Mouse (Mus musculus): ENCODE measurements around the gene Rsc1a1. TPM values are rescaled to one million over a fixed set of nuclear protein-coding genes. Genes with fewer than 3 reads are reported as not detected.

Rsc1a1 gene
- polyA plus RNA-seq, 1 experiment from 2014 or later: 2.3 TPM

- Histone ChIP-seq H3K4me3 (no peak overlapping the region), H3K36me3 (replicated peaks) (peaks cover 89% of the 10 kb centered on the region), H3K4me1 (peaks cover 11% of the 10 kb centered on the region), H3K27ac (replicated peaks) (no peak overlapping the region), H3K27me3 (replicated peaks; ENCODE audit: low read depth, poor library complexity, severe bottlenecking) (no peaks in the 10 kb centered on the region), H3K9me3 (no peaks in the 10 kb centered on the region)
- DNase-seq (ENCODE audit: low spot score): no peak
- WGBS: 90% methylated on average over 3 of the region's 3 CpGs
These were observed 694 bp upstream of the Rsc1a1 start for GRCm38 (mm10) chr4:141686093-141686492.

GRCm38 (mm10) chr4:141682706-141683230 lies 2.6 kb downstream of the Rsc1a1 start:
- no peak overlapping the region for H3K4me3 ChIP-seq
- WGBS: 74% methylated on average over 12 of the region's 12 CpGs
- peaks cover 36% of the 10 kb centered on the region for H3K4me1 ChIP-seq
- H3K9me3 ChIP-seq: no peaks in the 10 kb centered on the region
- peaks cover 62% of the 10 kb centered on the region for H3K36me3 ChIP-seq (replicated peaks)
- no peaks in the 10 kb centered on the region for H3K27me3 ChIP-seq (replicated peaks; ENCODE audit: low read depth, poor library complexity, severe bottlenecking)
- no peak overlapping the region for H3K27ac ChIP-seq (replicated peaks)
- DNase-seq (ENCODE audit: low spot score): no peak

DNA sequence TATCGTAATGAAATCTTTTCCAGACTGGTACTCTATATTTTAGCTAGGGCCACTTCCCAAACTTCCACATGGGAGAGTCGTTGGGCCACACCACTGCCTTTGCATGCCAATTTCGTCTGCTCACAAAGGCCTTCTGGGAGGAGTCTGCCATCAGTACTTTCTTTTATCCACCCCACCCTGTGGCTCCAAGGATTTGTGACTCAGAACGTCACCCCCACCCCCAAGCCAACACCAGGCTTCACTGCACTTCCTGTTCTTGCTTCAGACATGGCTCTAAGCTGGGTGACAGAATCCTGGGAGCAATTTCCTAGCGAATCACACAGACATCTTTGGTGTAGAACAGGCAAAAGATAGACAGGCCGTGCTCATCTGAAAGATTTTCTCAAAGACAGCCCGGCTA lies 3.6 kb downstream of the Rsc1a1 start:
- Histone ChIP-seq H3K9me3 (no peaks in the 10 kb centered on the region), H3K4me3 (no peak overlapping the region), H3K36me3 (replicated peaks) (peaks cover 55% of the 10 kb centered on the region), H3K4me1 (peaks cover 36% of the 10 kb centered on the region), H3K27me3 (replicated peaks; ENCODE audit: low read depth, poor library complexity, severe bottlenecking) (no peaks in the 10 kb centered on the region), H3K27ac (replicated peaks) (no peak overlapping the region; the same call in 1 of the 2 replicates)
- WGBS: 63% methylated on average over 7 of the region's 7 CpGs
- DNase-seq (ENCODE audit: low spot score): no peak

GRCm38 (mm10) chr4:141680892-141681291 lies 4.5 kb downstream of the Rsc1a1 start:
- peak; percentile 21 for DNase-seq (ENCODE audit: low spot score)
- 56% methylated on average over 12 of the region's 12 CpGs for WGBS

DNA sequence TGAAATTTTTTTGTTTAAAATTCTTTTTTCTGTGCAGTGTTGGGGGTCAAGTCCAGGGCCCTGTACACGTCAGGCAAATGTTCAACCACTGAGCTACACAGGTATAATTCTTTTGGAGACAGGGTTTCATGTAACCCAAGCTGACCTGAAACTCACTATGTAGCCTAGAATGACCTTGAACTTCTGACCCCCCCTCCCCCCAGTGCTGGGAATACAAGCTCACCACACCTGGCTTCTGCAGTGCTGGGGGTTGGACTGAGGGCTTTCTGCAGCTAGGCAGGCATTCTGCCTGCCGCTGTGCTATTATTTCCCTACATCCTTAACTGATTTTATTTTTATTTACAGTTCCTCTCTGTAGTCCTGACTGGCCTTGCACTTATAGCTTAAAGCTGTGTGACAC lies 6.4 kb downstream of the Rsc1a1 start:
- 67% methylated on average over 2 of the region's 2 CpGs for WGBS
- H3K36me3 ChIP-seq (replicated peaks): peaks cover 27% of the 10 kb centered on the region
- no peak for DNase-seq (ENCODE audit: low spot score)
- H3K27ac ChIP-seq (replicated peaks): no peak overlapping the region
- H3K4me3 ChIP-seq: no peak overlapping the region
- no peaks in the 10 kb centered on the region for H3K9me3 ChIP-seq
- H3K27me3 ChIP-seq (replicated peaks; ENCODE audit: low read depth, poor library complexity, severe bottlenecking): no peaks in the 10 kb centered on the region
- H3K4me1 ChIP-seq: peaks cover 36% of the 10 kb centered on the region

More at GRCm38 (mm10) chr4:141680892-141681291, 4.5 kb downstream of the Rsc1a1 start:
- Histone ChIP-seq H3K27me3 (replicated peaks; ENCODE audit: low read depth, poor library complexity, severe bottlenecking) (no peaks in the 10 kb centered on the region), H3K4me1 (peaks cover 36% of the 10 kb centered on the region), H3K36me3 (replicated peaks) (peaks cover 46% of the 10 kb centered on the region), H3K27ac (replicated peaks) (no peak overlapping the region), H3K9me3 (no peaks in the 10 kb centered on the region), H3K4me3 (no peak overlapping the region)

DNA sequence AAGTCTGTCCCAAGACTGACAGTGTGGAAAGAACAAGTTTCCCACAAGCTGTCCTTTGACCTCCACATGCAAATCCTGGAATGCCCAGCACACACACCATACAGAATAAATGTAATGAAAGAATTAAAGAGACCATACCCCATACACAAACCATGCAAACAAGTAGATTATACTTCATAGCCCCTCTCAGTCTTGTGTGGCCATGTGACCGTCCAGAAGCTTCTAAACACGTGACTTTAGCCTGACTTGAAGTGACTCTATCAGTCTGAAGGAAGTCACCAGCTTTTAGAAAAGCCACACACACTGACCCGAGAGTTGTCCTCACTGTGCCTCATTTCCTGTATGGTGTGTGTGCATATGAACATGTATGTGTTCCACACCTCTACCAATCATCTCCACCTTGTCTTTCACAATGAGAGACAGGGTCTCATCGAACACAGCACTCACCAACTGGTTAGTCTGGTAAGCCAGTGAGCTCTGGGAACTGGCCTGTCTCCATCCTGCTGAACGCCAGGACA lies 8.9 kb downstream of the Rsc1a1 start:
- no peak overlapping the region for H3K27ac ChIP-seq (replicated peaks)
- H3K27me3 ChIP-seq (replicated peaks; ENCODE audit: low read depth, poor library complexity, severe bottlenecking): no peaks in the 10 kb centered on the region
- H3K36me3 ChIP-seq (replicated peaks): peaks cover 5% of the 10 kb centered on the region; the same call in 1 of the 2 replicates
- 84% methylated on average over 5 of the region's 5 CpGs for WGBS
- no peak overlapping the region for H3K4me3 ChIP-seq
- H3K4me1 ChIP-seq: peaks cover 27% of the 10 kb centered on the region
- no peak for DNase-seq (ENCODE audit: low spot score)
- H3K9me3 ChIP-seq: no peaks in the 10 kb centered on the region

DNA sequence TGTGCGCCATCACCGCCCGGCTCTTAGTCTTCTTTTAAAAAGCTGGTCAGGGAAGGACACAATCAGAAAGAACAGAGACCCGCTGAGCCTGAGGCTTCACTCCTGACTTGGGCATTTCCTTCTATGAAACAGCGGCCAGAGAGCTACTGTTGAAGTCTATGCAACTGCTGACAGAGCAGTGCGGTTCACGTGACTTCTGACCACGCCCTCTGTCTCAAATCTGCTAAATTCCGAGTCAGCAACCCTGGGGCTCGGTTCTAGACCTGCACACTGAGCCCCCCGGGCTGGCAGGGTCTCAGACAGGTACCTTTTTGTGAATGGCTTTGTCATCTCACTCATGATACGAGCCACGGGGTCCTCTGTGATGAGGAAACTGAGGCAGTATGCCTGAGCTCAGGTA lies 13.1 kb downstream of the Rsc1a1 start:
- Histone ChIP-seq H3K27me3 (replicated peaks; ENCODE audit: low read depth, poor library complexity, severe bottlenecking) (no peaks in the 10 kb centered on the region), H3K9me3 (no peaks in the 10 kb centered on the region), H3K27ac (replicated peaks) (no peak overlapping the region), H3K36me3 (replicated peaks) (no peaks in the 10 kb centered on the region; the same call in 1 of the 2 replicates), H3K4me3 (no peak overlapping the region), H3K4me1 (no peaks in the 10 kb centered on the region; the same call in 1 of the 2 replicates)
- WGBS: 77% methylated on average over 13 of the region's 13 CpGs
- no peak for DNase-seq (ENCODE audit: low spot score)

- no peaks in the 10 kb centered on the region for H3K9me3 ChIP-seq
- no peaks in the 10 kb centered on the region for H3K36me3 ChIP-seq (replicated peaks)
- H3K27me3 ChIP-seq (replicated peaks; ENCODE audit: low read depth, poor library complexity, severe bottlenecking): no peaks in the 10 kb centered on the region
- H3K27ac ChIP-seq (replicated peaks): no peak overlapping the region
- 84% methylated on average over 4 of the region's 4 CpGs for WGBS
- H3K4me3 ChIP-seq: no peak overlapping the region
- no peak for DNase-seq (ENCODE audit: low spot score)
- H3K4me1 ChIP-seq: no peaks in the 10 kb centered on the region; the same call in 1 of the 2 replicates
These were observed 14.0 kb downstream of the Rsc1a1 start for GRCm38 (mm10) chr4:141671389-141671788.

DNA sequence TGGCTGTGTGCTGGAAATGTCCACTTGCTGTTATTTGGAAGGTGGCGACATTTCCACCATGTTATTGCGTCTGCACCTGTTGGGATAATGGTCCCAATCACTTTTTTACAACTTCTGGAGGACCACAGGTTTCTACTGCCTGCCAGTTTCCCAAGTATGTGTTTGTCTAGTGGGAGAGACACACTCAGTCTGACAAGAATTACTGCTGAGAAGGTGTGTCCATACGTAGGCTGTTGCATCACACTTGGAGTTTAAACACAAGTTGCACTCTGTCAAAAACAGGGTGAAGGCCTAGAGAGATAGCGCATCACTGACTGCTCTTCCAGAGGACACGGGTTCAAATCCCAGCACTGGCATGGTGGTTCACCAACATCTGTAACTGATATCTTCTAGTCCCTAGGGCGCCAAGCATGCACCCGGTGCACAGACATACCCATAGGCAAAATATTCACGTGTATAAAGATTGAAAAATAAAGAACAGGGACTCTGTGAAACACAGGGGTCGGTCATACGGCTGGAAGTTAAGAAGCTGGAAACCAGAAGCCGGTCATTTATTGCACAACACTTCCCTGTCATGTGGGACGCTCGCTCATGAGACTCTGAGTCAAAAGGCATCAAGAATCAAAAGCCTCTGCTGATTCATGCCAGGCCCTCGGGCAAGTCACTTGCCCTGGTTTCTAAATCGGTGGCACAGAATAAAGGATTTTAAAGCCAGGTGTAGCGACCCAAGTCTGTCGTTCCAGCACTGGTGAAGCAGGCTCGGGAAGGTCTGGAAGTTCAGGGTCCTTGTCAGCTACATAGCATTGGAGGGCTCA lies 15.3 kb downstream of the Rsc1a1 start:
- H3K27me3 ChIP-seq (replicated peaks; ENCODE audit: low read depth, poor library complexity, severe bottlenecking): no peaks in the 10 kb centered on the region
- H3K36me3 ChIP-seq (replicated peaks): no peaks in the 10 kb centered on the region
- DNase-seq (ENCODE audit: low spot score): no peak
- no peaks in the 10 kb centered on the region for H3K9me3 ChIP-seq
- WGBS: 87% methylated on average over 18 of the region's 18 CpGs
- H3K27ac ChIP-seq (replicated peaks): no peak overlapping the region
- H3K4me1 ChIP-seq: no peaks in the 10 kb centered on the region; the same call in 1 of the 2 replicates
- H3K4me3 ChIP-seq: no peak overlapping the region

GRCm38 (mm10) chr4:141664799-141665198 lies 20.6 kb downstream of the Rsc1a1 start, which contains the start of gene Plekhm2:
TSS of gene Plekhm2 (minus strand) at chr4:141664899.
- peaks cover 20% of the 10 kb centered on the region for H3K4me1 ChIP-seq
- no peaks in the 10 kb centered on the region for H3K9me3 ChIP-seq
- peak within 1 kb of the TSS; percentile 91 for H3K27ac ChIP-seq (replicated peaks)
- 75% methylated on average over 8 of the region's 8 CpGs for WGBS
- H3K4me3 ChIP-seq: peak within 1 kb of the TSS; percentile 93
- no peaks in the 10 kb centered on the region for H3K27me3 ChIP-seq (replicated peaks; ENCODE audit: low read depth, poor library complexity, severe bottlenecking)
- no peak for DNase-seq (ENCODE audit: low spot score)
- H3K36me3 ChIP-seq (replicated peaks): peaks cover 23% of the 10 kb centered on the region

- H3K4me1 ChIP-seq: peaks cover 20% of the 10 kb centered on the region
- WGBS: 1% methylated on average over 60 of the region's 60 CpGs
- no peaks in the 10 kb centered on the region for H3K27me3 ChIP-seq (replicated peaks; ENCODE audit: low read depth, poor library complexity, severe bottlenecking)
- no peaks in the 10 kb centered on the region for H3K9me3 ChIP-seq
- peak overlapping the region; percentile 93 for H3K4me3 ChIP-seq
- H3K36me3 ChIP-seq (replicated peaks): peaks cover 29% of the 10 kb centered on the region
- peak; percentile 81 for DNase-seq (ENCODE audit: low spot score)
- H3K27ac ChIP-seq (replicated peaks): peak overlapping the region; percentile 91
These were observed 21.2 kb downstream of the Rsc1a1 start for GRCm38 (mm10) chr4:141664011-141664745.

DNA sequence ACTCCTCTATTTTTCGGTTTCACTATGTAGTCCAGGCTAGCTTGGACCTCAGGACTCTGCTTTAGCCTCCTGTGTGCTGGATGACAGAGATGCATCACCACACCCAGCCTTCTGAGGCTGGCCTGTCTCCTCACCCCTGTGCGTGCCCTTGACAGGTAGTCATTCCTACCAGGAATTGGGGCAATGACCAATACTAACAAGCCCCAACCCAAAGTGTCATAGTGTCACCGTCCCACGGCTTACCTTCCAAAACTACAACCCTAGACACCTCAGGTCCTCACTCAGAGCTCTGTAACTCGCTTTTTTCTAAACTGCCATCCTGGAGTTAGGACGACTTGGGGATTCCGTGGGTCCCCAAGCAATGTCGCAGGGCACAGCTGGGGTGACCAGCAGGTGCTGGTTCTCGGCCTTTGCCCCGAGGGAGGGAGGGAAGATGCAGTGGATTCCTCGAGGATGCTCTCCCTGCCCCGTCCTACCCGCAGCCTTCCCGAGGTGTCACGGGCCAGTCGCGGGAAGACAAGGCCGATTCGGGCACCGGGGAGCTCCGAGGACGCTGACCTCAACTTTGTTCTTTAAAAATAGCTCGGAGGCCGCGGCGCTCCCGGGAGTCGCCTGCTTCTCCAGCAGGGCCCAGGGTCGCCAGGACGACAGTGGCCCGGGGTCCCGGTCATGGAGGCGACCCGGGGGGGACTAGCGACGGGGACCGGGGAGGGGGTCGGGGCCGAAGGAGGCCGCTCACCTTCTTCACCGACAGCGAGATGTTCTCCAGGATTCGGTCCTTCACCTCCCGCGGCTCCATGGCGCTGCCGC lies 22.1 kb downstream of the Rsc1a1 start:
- Histone ChIP-seq H3K36me3 (replicated peaks) (peaks cover 38% of the 10 kb centered on the region), H3K4me1 (peaks cover 20% of the 10 kb centered on the region), H3K27ac (replicated peaks) (peak overlapping the region; percentile 91), H3K27me3 (replicated peaks; ENCODE audit: low read depth, poor library complexity, severe bottlenecking) (no peaks in the 10 kb centered on the region), H3K9me3 (no peaks in the 10 kb centered on the region), H3K4me3 (peak overlapping the region; percentile 93)
- peak; percentile 62 for DNase-seq (ENCODE audit: low spot score)
- WGBS: 5% methylated on average over 47 of the region's 47 CpGs

All from embryonic facial prominence, embryonic 10.5 days (tissue).